Mouse (Mus musculus): ENCODE results near the gene Rbp7. TPM values are rescaled to one million over a fixed set of nuclear protein-coding genes. Genes with fewer than 3 reads are reported as not detected.

The Rbp7 gene
- polyA plus RNA-seq, 1 experiment from 2014 or later = 1.8 TPM

DNA sequence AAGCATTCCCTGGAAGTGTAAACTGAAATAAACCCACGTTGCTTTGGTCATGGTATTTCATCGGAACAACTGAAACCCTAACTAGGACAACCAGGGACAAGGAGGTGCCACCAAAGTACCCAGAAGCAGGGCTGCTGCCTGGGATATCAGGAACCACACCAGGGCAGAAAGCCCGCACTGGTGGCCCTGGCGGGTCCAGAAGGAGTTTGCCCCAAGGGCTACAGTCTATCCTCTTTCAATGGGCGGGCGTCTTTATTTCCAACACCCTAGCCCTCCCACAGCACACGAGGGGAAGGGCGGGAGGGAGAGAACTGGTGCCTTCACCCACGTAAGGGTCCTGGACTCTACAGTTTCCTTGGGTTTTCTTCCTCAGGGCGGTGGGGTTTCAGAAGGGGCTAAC is 38.4 kb downstream of the Rbp7 start:
- Histone ChIP-seq H3K9me3 (ENCODE audit: low read length) (no peaks in the 10 kb centered on the region), H3K36me3 (ENCODE audit: insufficient read depth, low read length) (no peaks in the 10 kb centered on the region), H3K9ac (replicated peaks; ENCODE audit: low read depth) (no peak overlapping the region), H3K27ac (ENCODE audit: low read length) (0 out of 2 replicates have a peak overlapping the region, but pooled peaks have one; percentile 16), H3K4me2 (replicated peaks; ENCODE audit: low read depth, low read length) (no peak overlapping the region), H3K27me3 (replicated peaks; ENCODE audit: insufficient read depth, low read length) (no peaks in the 10 kb centered on the region), H3K4me1 (ENCODE audit: insufficient read depth, low read depth, low read length) (no peaks in the 10 kb centered on the region; the same call in 1 of the 2 replicates), H3K4me3 (ENCODE audit: low read depth, low read length) (no peak overlapping the region)
- no peak for DNase-seq (ENCODE audit: low spot score)
- TF ChIP-seq CTCF (IDR thresholded peaks at IDR 0.05) (no peak), EP300 (IDR thresholded peaks at IDR 0.05) (0 out of 2 replicates have a peak, but pooled peaks have one; percentile 3)
- 67% methylated on average over 10 of the region's 10 CpGs for WGBS
- no peak for ATAC-seq

DNA sequence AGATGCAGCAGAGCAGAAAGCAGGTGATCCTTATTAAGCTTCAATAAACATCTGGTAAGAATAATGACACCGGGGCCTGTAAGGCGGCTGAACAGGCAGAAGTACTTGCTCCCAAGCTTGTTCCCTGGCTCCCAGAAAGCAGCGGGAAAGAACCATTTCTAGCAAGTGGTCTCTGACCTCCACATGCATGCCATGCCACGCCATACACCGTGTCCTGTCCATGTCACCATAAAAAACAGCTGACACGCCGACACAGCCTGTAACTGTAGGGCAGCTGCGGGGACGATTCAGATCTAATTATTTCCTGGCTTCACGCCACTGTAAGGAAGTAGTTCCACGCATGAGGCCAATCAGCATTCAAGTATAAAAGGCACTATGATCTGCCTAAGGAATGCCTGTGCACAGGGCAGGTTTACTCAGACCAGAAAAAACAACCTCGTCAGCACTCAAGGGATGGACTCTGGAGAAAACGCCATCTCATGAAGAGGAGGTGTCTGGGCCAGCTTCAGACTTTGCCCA is 39.1 kb downstream of the Rbp7 start:
- no peak for TF ChIP-seq EP300 (IDR thresholded peaks at IDR 0.05)
- no peak for TF ChIP-seq CTCF (IDR thresholded peaks at IDR 0.05)
- Histone ChIP-seq H3K27me3 (replicated peaks; ENCODE audit: insufficient read depth, low read length) (no peaks in the 10 kb centered on the region), H3K4me3 (ENCODE audit: low read depth, low read length) (no peak overlapping the region), H3K9me3 (ENCODE audit: low read length) (no peaks in the 10 kb centered on the region), H3K4me2 (replicated peaks; ENCODE audit: low read depth, low read length) (no peak overlapping the region), H3K4me1 (ENCODE audit: insufficient read depth, low read depth, low read length) (no peaks in the 10 kb centered on the region; the same call in 1 of the 2 replicates), H3K9ac (replicated peaks; ENCODE audit: low read depth) (no peak overlapping the region), H3K36me3 (ENCODE audit: insufficient read depth, low read length) (no peaks in the 10 kb centered on the region), H3K27ac (ENCODE audit: low read length) (peak overlapping the region; percentile 16; the same call in 1 of the 2 replicates)
- peak; percentile 21 for DNase-seq (ENCODE audit: low spot score)
- 44% methylated on average over 13 of the region's 13 CpGs for WGBS
- ATAC-seq = peak; percentile 23; the same call in 1 of the 2 replicates

DNA sequence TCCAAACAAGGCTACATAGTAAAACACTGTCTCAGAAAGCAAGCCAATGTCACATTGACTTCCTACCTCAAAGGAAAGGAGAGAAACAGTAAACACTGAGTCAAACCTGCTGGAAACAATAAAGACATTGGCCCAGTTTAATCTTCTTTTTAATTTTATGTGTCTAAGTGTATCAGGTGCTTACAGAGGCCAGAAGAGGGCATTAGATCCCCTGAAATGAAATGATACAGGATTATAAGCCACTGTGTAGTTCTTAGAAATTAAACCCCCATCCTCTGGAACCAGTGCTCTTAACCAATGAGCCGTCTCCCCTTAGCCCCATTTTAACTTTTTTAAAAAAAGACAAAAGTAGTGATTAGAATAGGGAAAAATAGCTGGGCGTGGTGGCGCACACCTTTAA is 40.5 kb downstream of the Rbp7 start:
- H3K36me3 ChIP-seq (ENCODE audit: insufficient read depth, low read length) = no peaks in the 10 kb centered on the region
- no peak for TF ChIP-seq EP300 (IDR thresholded peaks at IDR 0.05)
- TF ChIP-seq CTCF (IDR thresholded peaks at IDR 0.05) = peak; percentile 30; the same call in 1 of the 2 replicates
- H3K27me3 ChIP-seq (replicated peaks; ENCODE audit: insufficient read depth, low read length) = no peaks in the 10 kb centered on the region
- H3K27ac ChIP-seq (ENCODE audit: low read length) = no peak overlapping the region
- H3K9me3 ChIP-seq (ENCODE audit: low read length) = no peaks in the 10 kb centered on the region
- H3K4me3 ChIP-seq (ENCODE audit: low read depth, low read length) = no peak overlapping the region
- H3K4me1 ChIP-seq (ENCODE audit: insufficient read depth, low read depth, low read length) = no peaks in the 10 kb centered on the region; the same call in 1 of the 2 replicates
- WGBS = 89% methylated on average over 3 of the region's 3 CpGs
- no peak overlapping the region for H3K9ac ChIP-seq (replicated peaks; ENCODE audit: low read depth)
- no peak for ATAC-seq
- DNase-seq (ENCODE audit: low spot score) = no peak
- H3K4me2 ChIP-seq (replicated peaks; ENCODE audit: low read depth, low read length) = no peak overlapping the region

DNA sequence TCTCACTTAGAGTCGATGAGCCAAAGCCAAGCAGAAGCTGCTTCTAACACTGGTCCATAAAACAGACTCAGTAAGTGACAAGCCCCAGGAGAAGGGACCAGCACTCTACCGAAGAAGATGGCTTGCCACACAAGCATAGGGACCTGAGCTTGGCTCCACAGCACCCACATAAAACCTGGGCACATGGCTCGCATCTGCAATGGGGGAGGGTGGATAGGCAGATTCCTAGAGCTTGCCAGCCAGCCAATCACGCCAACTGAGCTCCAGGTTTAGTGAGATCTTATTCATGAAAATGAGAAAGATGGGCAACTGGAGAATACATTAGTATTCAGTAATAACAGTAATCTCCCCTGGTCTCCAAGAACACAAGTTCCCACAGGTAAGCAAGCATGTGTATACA is 45.0 kb downstream of the Rbp7 start:
- 92% methylated on average over 4 of the region's 4 CpGs for WGBS
- H3K9ac ChIP-seq (replicated peaks; ENCODE audit: low read depth) = no peak overlapping the region
- ATAC-seq = no peak
- H3K9me3 ChIP-seq (ENCODE audit: low read length) = no peaks in the 10 kb centered on the region
- TF ChIP-seq EP300 (IDR thresholded peaks at IDR 0.05) (no peak), CTCF (IDR thresholded peaks at IDR 0.05) (no peak)
- no peaks in the 10 kb centered on the region for H3K27me3 ChIP-seq (replicated peaks; ENCODE audit: insufficient read depth, low read length)
- no peak overlapping the region for H3K27ac ChIP-seq (ENCODE audit: low read length)
- H3K4me1 ChIP-seq (ENCODE audit: insufficient read depth, low read depth, low read length) = 0 out of 2 replicates have a peak, but pooled peaks cover 2% of the 10 kb centered on the region
- DNase-seq (ENCODE audit: low spot score) = no peak
- no peak overlapping the region for H3K4me2 ChIP-seq (replicated peaks; ENCODE audit: low read depth, low read length)
- no peak overlapping the region for H3K4me3 ChIP-seq (ENCODE audit: low read depth, low read length)
- H3K36me3 ChIP-seq (ENCODE audit: insufficient read depth, low read length) = no peaks in the 10 kb centered on the region

DNA sequence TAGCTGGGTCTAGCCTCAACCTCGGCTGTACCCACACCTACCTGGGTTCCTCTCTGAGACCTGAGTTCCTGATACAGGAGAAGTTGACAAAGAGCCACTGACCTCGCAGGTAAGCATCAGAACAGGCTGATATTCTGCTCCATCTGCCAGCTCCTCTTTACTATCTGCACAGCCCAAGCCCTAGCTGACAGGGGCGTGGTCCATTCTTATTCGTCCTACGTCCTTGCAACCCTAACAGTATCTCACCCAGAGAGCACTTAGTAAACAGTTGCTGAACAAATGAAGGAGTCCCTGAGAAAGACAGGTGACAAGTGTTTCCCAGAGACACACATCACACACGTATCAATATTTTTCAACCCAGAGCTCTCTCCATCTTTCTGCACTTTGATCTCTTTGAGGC is 46.4 kb downstream of the Rbp7 start:
- no peak for DNase-seq (ENCODE audit: low spot score)
- H3K4me1 ChIP-seq (ENCODE audit: insufficient read depth, low read depth, low read length) = 0 out of 2 replicates have a peak, but pooled peaks cover 3% of the 10 kb centered on the region

DNA sequence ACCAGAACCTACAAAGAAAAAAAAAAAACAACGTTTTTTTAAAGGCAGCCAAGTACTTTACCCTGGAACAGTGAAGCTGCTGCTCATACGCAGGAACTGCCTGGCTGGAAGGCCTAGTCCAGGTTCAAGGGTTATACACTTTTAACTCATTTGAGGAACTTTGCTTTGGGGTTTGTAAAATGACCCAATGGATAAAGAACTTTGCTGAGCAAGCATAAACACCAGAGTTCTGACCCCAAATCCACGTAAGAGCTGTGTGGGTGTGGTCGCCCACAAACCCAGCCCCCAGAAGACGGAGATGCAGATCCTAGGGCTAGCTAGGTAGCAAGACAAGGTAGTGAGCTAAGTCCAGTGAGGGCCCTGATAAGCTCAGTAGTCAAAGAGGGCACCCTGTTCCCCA is 47.3 kb downstream of the Rbp7 start:
- no peak for ATAC-seq
- no peak for DNase-seq (ENCODE audit: low spot score)
- H3K27ac ChIP-seq (ENCODE audit: low read length) = no peak overlapping the region
- no peaks in the 10 kb centered on the region for H3K27me3 ChIP-seq (replicated peaks; ENCODE audit: insufficient read depth, low read length)
- no peak overlapping the region for H3K9ac ChIP-seq (replicated peaks; ENCODE audit: low read depth)
- TF ChIP-seq EP300 (IDR thresholded peaks at IDR 0.05) (no peak), CTCF (IDR thresholded peaks at IDR 0.05) (no peak)
- no peak overlapping the region for H3K4me3 ChIP-seq (ENCODE audit: low read depth, low read length)
- H3K9me3 ChIP-seq (ENCODE audit: low read length) = no peaks in the 10 kb centered on the region
- H3K4me2 ChIP-seq (replicated peaks; ENCODE audit: low read depth, low read length) = no peak overlapping the region
- H3K36me3 ChIP-seq (ENCODE audit: insufficient read depth, low read length) = no peaks in the 10 kb centered on the region
- H3K4me1 ChIP-seq (ENCODE audit: insufficient read depth, low read depth, low read length) = peaks cover 3% of the 10 kb centered on the region; the same call in 1 of the 2 replicates
- 83% methylated on average over 5 of the region's 5 CpGs for WGBS

More for the DNA sequence above, 46.4 kb downstream of the Rbp7 start:
- no peak overlapping the region for H3K9ac ChIP-seq (replicated peaks; ENCODE audit: low read depth)
- no peak overlapping the region for H3K4me2 ChIP-seq (replicated peaks; ENCODE audit: low read depth, low read length)
- H3K4me3 ChIP-seq (ENCODE audit: low read depth, low read length) = no peak overlapping the region
- no peak for ATAC-seq
- H3K9me3 ChIP-seq (ENCODE audit: low read length) = no peaks in the 10 kb centered on the region
- 86% methylated on average over 6 of the region's 6 CpGs for WGBS
- H3K27me3 ChIP-seq (replicated peaks; ENCODE audit: insufficient read depth, low read length) = no peaks in the 10 kb centered on the region
- no peaks in the 10 kb centered on the region for H3K36me3 ChIP-seq (ENCODE audit: insufficient read depth, low read length)
- H3K27ac ChIP-seq (ENCODE audit: low read length) = no peak overlapping the region
- TF ChIP-seq CTCF (IDR thresholded peaks at IDR 0.05) (no peak), EP300 (IDR thresholded peaks at IDR 0.05) (no peak)

Data from lung, postnatal 0 days (tissue).